Mouse (Mus musculus): ENCODE measurements at regions not wholly inside any gene's neighbourhood (a gene's known extent, or its start where the extent isn't known, plus 50 kb on each side); places are given as distances from the start of the nearest gene placed in this dataset.

GRCm38 (mm10) chr4:105346846-105347245, 189.7 kb downstream of the Plpp3 start:
- no peak for TF ChIP-seq CTCF (conservative IDR thresholded peaks at IDR 0.05; ENCODE audit: insufficient read depth, insufficient read length, low read depth, low read length)
- TF ChIP-seq POLR2A (IDR thresholded peaks at IDR 0.05; ENCODE audit: low read depth, low read length), result no peak
